Mouse (Mus musculus): ENCODE measurements at regions not wholly inside any gene's neighbourhood (a gene's known extent, or its start where the extent isn't known, plus 50 kb on each side); places are given as distances from the start of the nearest gene placed in this dataset.

GRCm38 (mm10) chr7:78995820-78996219 lies 57.5 kb upstream of the Acan start:
- no peak for TF ChIP-seq CTCF (IDR thresholded peaks at IDR 0.05; ENCODE audit: low read depth)
- TF ChIP-seq EP300 (IDR thresholded peaks at IDR 0.05; ENCODE audit: low read depth), result no peak

More at GRCm38 (mm10) chr7:78995820-78996219, 57.5 kb upstream of the Acan start:
- H3K4me2 ChIP-seq (ENCODE audit: low read depth, low read length), result no peak overlapping the region
- 43% methylated on average over 4 of the region's 4 CpGs for WGBS (ENCODE audit: insufficient replicate concordance)
- H3K27ac ChIP-seq (ENCODE audit: low read depth), result no peak overlapping the region
- H3K9me3 ChIP-seq (ENCODE audit: low read length), result no peaks in the 10 kb centered on the region
- no peak for DNase-seq
- no peaks in the 10 kb centered on the region for H3K36me3 ChIP-seq (replicated peaks; ENCODE audit: insufficient read depth, low read length)
- H3K4me1 ChIP-seq (ENCODE audit: insufficient read depth), result no peaks in the 10 kb centered on the region
- H3K27me3 ChIP-seq (ENCODE audit: insufficient read depth, low read length), result no peaks in the 10 kb centered on the region
- no peak overlapping the region for H3K4me3 ChIP-seq (ENCODE audit: low read depth, low read length)
- H3K9ac ChIP-seq (replicated peaks), result no peak overlapping the region
- ATAC-seq, result no peak
